Mouse (Mus musculus) G1E (cell line): ENCODE data around the gene Cdk7. TPM values are rescaled to one million over a fixed set of nuclear protein-coding genes. Genes with fewer than 3 reads are reported as not detected.

ENCODE experiments used
- ATAC-seq: 2 replicates; pipeline ENCODE4 v1.8.0; 2016; ENCODE audit warnings: mild to moderate bottlenecking; ENCODE audit not compliant: insufficient number of reproducible peaks, poor library complexity, low FRiP score, severe bottlenecking; ENCODE audit errors: extremely low read depth
- DNase-seq: peaks from one replicate; pipeline ENCODE4 v3.0.0; 2012; ENCODE audit warnings: low spot score
- H3K27me3 ChIP-seq: 2 replicates; pipeline ENCODE4 v1.6.1; 2012; ENCODE audit warnings: mild to moderate bottlenecking, low read length, inconsistent platforms; ENCODE audit not compliant: insufficient read depth
- H3K36me3 ChIP-seq: replicated peaks from 2 replicates; pipeline ENCODE3; 2012; ENCODE audit warnings: mild to moderate bottlenecking, inconsistent platforms
- H3K4me1 ChIP-seq: 2 replicates; pipeline ENCODE4 v1.6.1; 2012; ENCODE audit warnings: low read depth, low read length, inconsistent platforms, mixed read lengths; ENCODE audit not compliant: insufficient read depth
- H3K4me3 ChIP-seq: 2 replicates; pipeline ENCODE4 v1.5.1; 2012; ENCODE audit warnings: low read depth, mild to moderate bottlenecking, inconsistent platforms, low read length, moderate library complexity, mixed read lengths
- H3K9me3 ChIP-seq: replicated peaks from 2 replicates; pipeline ENCODE4 v1.6.1; 2012; ENCODE audit warnings: inconsistent platforms
- CTCF ChIP-seq: IDR thresholded peaks from 2 replicates; pipeline ENCODE4 v1.5.1; 2012; ENCODE audit warnings: low read depth, low read length, inconsistent platforms, mixed read lengths
- GATA1 ChIP-seq: IDR thresholded peaks from 2 replicates; pipeline ENCODE4 v1.6.1; 2012; ENCODE audit warnings: borderline replicate concordance, low read length, inconsistent platforms, mixed read lengths
- GATA2 ChIP-seq: IDR thresholded peaks from 2 replicates; pipeline ENCODE4 v1.6.1; 2012; ENCODE audit warnings: low read depth, low read length, inconsistent platforms, borderline replicate concordance
- POLR2AphosphoS5 ChIP-seq: IDR thresholded peaks from 2 replicates; pipeline ENCODE4 v1.6.1; 2012; ENCODE audit warnings: low read depth, low read length, inconsistent platforms; ENCODE audit not compliant: insufficient replicate concordance
- TAL1 ChIP-seq: conservative IDR thresholded peaks from 2 replicates; pipeline ENCODE4 v1.6.1; 2012; ENCODE audit warnings: low read depth, low read length, inconsistent platforms, mixed read lengths
- polyA plus RNA-seq: library from polyadenylated mRNA; stranded (reverse); fragments of >175 nt; gene quantifications from 2 replicates; pipeline ENCODE4 v1.2.3, GENCODE M21; 2012
- total RNA-seq, 2 experiments: library from RNA; stranded (forward) in 1 of 2; stranded (reverse) in 1 of 2; fragments of 200-1000 nt in 1 of 2; fragments of >200 nt in 1 of 2; fragmentation: Nextera tagmentation in 1 of 2; gene quantifications; 2 replicates each; pipeline ENCODE4 v1.2.3; 2014 to 2017

Gene Cdk7
- total and polyA plus RNA-seq, 3 experiments: 28.8 to 106 (median 66.2) TPM

DNA sequence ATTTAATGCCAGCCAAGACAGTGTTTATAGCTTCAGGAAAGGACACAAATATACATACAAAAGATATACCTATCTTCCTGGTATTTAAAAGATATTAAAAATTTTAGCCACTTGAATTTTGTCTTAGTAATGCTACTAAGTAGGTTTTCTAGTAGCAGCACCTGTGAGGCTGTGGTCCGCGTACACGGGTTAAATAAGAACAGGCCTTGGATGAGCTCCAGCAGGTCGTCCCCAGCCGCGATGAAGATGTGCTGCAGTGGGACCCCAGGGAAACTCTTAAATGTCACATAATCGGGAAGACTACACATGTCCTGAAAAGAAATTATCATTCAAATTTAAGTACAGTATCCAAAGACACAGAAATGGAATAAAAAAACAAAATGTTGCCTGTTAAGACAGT, 24.5 kb downstream of the Cdk7 start:
- TF ChIP-seq POLR2AphosphoS5: no peak
- TF ChIP-seq GATA2: no peak
- no peak for TF ChIP-seq GATA1
- TF ChIP-seq CTCF: no peak
- TF ChIP-seq TAL1: no peak
- H3K27me3 ChIP-seq: no peaks in the 10 kb centered on the region
- ATAC-seq (no peak), DNase-seq (no peak)
- H3K4me3 ChIP-seq: no peak overlapping the region
- peaks cover 94% of the 10 kb centered on the region for H3K36me3 ChIP-seq
- H3K4me1 ChIP-seq: no peaks in the 10 kb centered on the region
- no peaks in the 10 kb centered on the region for H3K9me3 ChIP-seq

DNA sequence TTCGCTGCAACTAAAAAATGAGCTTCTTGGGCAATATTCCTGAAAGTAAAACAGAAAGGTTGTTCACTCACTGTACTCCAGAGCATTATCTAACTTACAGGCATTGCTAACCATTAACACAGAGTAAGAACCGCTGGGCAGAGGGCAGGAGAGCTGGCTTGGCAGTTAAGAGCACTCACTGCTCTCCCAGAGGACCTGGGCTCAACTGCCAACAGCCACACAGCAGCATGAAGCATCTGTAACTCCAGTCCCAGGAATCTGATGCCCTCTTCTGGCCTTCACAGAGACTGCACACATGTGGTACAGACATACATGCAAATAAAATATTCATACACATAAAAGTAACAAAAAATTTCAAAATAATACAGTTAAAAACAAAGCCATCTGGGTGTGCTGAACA, 27.3 kb downstream of the Cdk7 start:
- DNase-seq (no peak), ATAC-seq (no peak)
- Histone ChIP-seq H3K4me1 (no peaks in the 10 kb centered on the region), H3K27me3 (no peaks in the 10 kb centered on the region), H3K9me3 (no peaks in the 10 kb centered on the region), H3K4me3 (no peak overlapping the region), H3K36me3 (peaks cover 95% of the 10 kb centered on the region)
- no peak for TF ChIP-seq CTCF
- TF ChIP-seq GATA1: no peak
- TF ChIP-seq GATA2: no peak

DNA sequence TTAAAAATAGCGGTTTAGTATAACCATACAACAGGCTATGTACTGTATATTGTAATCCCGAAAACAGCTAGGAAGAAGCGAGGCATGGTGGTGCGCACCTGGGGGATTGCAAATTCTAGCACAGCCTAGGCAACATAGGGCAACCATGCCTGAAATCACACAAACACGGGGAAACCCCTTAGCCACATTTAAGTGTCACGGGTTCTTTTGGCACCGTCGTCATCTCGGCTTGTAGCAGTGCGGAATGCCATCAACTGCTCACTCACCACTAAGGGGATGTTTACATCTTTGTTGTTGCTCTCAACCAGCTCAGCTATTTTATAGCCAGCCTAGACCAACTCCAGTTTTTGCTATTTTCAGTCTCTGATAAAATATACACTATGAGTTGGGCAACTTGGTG, 31.9 kb downstream of the Cdk7 start:
- Histone ChIP-seq H3K9me3 (no peaks in the 10 kb centered on the region), H3K36me3 (peaks cover 89% of the 10 kb centered on the region), H3K4me3 (no peak overlapping the region), H3K4me1 (no peaks in the 10 kb centered on the region), H3K27me3 (no peaks in the 10 kb centered on the region)
- DNase-seq: no peak
- ATAC-seq: no peak
- no peak for TF ChIP-seq CTCF
- no peak for TF ChIP-seq GATA2
- no peak for TF ChIP-seq GATA1
- no peak for TF ChIP-seq POLR2AphosphoS5
- TF ChIP-seq TAL1: no peak

DNA sequence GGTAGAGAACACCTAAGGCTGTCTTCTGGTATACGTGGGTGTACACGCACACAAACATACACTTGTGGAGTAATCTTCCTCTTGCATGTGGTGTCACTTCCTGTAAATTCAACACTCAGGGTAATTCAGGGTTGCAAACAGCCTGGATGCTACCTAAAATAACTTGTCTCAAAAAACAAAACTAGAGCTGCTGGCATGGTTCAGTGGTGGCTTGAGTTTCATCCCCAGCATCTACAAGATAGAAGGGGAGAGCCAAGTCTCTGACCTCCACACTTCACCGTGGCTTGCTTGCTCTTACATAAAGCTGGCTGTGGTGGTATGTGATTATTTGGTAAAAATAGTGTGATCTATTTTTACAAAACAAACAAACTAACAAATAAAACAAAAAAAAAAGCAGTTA, 33.2 kb downstream of the Cdk7 start:
- H3K27me3 ChIP-seq: no peaks in the 10 kb centered on the region
- H3K36me3 ChIP-seq: peaks cover 75% of the 10 kb centered on the region
- TF ChIP-seq TAL1: no peak
- TF ChIP-seq GATA1: no peak
- TF ChIP-seq GATA2: no peak
- TF ChIP-seq CTCF: no peak
- no peak for TF ChIP-seq POLR2AphosphoS5
- H3K9me3 ChIP-seq: no peaks in the 10 kb centered on the region
- DNase-seq (no peak), ATAC-seq (no peak)
- no peak overlapping the region for H3K4me3 ChIP-seq
- no peaks in the 10 kb centered on the region for H3K4me1 ChIP-seq

DNA sequence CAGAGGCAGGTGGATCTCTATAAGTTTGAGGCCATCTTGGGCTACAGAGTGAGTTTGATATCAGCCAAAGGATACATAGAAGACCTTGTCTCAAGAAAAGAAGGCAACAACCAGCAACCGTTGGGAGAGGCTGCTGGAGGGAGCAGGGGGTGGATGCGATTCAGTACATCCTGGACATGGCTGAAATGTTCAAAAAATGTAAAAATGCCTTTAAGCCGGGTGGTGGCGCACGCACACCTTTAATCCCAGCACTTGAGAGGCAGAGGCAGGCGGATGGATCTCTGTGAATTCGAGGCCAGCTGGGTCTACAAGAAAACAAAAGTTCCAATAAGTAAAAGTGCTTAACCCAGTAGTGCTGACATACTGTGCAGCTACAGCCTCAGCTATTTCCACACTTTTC, 43.2 kb downstream of the Cdk7 start:
- DNase-seq (no peak), ATAC-seq (no peak)
- TF ChIP-seq TAL1 (no peak), CTCF (no peak), GATA2 (no peak), GATA1 (no peak), POLR2AphosphoS5 (no peak)
- Histone ChIP-seq H3K4me1 (peaks cover 6% of the 10 kb centered on the region; the same call in 1 of the 2 replicates), H3K36me3 (no peaks in the 10 kb centered on the region), H3K27me3 (peaks cover 4% of the 10 kb centered on the region), H3K9me3 (no peaks in the 10 kb centered on the region), H3K4me3 (no peak overlapping the region)

DNA sequence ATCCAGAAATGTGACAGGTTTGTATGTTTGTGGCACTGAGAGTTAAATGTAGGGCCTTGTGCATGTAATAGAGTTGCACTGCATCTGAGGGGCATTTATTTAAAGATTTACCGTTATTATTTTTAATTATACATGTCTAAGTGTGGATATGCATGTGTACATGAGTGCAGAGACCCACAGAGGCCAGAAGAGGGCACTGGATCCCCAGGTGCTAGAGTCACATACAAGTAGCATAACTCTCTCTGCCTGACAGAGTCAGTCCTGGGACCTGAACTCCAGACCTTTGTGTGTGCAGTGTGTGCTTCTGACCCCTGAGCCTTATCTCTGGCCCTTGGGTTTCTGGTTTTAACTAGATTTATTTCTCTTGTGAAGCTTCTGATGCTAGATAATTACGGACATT, 46.4 kb downstream of the Cdk7 start:
- no peaks in the 10 kb centered on the region for H3K36me3 ChIP-seq
- no peak overlapping the region for H3K4me3 ChIP-seq
- DNase-seq (no peak), ATAC-seq (peak; percentile 15; the same call in 1 of the 2 replicates)
- H3K9me3 ChIP-seq: no peaks in the 10 kb centered on the region
- TF ChIP-seq TAL1 (no peak), CTCF (peak; percentile 66)
- H3K4me1 ChIP-seq: peaks cover 11% of the 10 kb centered on the region; the same call in 1 of the 2 replicates
- H3K27me3 ChIP-seq: peaks cover 16% of the 10 kb centered on the region

DNA sequence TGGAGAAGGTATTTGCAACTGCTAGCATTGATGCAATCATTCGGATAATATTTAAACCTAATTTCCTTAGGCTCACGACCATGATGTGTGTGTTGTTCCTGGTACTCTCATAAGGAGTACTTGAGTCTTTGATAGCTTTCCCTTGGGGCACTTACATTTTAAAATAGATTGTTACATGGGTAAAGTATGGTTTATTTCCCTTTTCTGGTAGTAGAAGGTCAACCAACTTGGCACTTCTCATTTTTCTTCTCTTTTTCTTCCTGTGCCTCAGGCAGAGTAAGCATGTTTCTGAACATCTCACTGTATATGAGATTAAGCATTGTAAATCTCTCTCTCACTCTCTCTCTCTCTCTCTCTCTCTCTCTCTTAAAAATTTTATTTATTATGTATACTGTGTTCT, 47.9 kb downstream of the Cdk7 start:
- no peaks in the 10 kb centered on the region for H3K36me3 ChIP-seq
- H3K9me3 ChIP-seq: no peaks in the 10 kb centered on the region
- peaks cover 13% of the 10 kb centered on the region; the same call in 1 of the 2 replicates for H3K4me1 ChIP-seq
- TF ChIP-seq TAL1 (no peak), POLR2AphosphoS5 (no peak), CTCF (no peak), GATA2 (no peak), GATA1 (no peak)
- DNase-seq (no peak), ATAC-seq (no peak)
- H3K4me3 ChIP-seq: no peak overlapping the region
- H3K27me3 ChIP-seq: peaks cover 29% of the 10 kb centered on the region
